Mouse (Mus musculus): ENCODE results near the gene Tle1.

The Tle1 gene

DNA sequence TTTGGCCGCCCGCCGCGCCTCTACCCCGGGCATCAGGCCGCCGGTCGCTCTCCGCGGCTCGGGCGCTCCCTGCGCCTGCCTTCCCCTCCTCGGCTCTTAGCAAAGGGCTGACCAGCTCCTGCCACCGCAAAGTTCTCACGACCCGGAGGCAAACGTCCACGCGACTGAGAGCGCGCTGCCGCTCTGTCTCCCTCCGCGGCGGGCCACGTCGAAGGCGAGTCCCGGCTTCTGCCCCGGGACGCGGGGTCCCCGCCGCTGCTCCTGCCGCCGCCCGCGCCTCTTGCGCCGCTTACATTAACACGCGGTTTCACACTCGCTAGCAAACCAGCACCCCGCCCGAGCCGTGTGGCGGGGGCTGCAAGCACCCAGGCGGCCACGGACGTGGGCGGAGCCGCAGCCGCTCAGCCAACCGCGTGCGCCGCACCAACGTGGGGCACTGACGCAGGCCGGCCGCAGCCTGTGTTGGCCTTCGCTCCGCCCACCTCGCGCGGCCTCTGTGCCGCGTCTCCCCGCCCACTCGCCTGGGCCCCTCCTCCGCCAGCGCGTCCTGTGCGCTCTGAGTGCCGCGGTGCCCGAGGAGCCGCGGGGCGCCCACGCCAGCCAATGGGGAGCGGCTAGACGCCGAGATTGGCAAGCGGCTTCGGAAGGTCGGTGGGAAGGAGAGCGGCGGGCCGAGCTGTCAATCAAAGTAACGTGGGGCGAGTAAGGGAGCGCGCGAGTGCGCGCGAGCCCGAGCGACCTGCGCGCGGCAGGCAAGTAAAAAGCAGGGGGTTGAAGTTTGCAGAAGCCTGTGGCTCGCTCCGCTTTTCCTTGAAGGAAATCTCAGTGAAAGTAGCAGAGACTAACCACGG, at the start of gene Tle1:
Gene Tle1 (minus strand): TSS at position 361 of the 851 bp plus-strand sequence.
- DNase-seq = peak; percentile 100

DNA sequence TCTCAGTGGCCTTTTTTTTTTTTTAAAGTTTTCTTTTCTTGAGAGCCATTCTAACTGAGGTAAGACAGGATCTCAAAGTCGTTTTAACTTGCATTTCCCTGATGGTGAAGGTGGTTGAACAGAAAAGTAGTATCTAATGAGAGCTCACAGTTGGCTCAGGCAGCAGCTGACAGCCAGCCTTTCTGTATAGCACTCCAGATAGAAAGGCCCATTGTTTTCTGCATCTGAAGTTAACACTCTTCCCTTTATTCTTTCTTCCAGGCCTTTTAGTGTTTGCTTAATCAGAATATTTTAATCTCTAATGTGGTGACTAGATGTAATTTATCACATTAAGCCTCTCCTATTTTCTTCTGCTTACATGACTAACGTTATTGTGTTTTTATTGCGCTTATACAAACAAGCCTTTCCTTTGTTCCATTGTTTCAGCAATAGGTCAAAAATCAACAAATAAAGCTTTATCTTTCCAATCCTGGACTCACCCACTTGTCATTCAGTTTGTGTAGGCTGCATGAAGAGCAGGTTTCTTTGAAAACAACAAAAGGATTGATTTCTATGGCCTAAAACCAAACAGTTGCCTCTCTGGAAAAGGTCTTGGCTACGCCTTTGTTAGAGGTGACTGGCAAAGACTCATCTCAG, 33.0 kb upstream of the Tle1 start:
- no peak for DNase-seq

DNA sequence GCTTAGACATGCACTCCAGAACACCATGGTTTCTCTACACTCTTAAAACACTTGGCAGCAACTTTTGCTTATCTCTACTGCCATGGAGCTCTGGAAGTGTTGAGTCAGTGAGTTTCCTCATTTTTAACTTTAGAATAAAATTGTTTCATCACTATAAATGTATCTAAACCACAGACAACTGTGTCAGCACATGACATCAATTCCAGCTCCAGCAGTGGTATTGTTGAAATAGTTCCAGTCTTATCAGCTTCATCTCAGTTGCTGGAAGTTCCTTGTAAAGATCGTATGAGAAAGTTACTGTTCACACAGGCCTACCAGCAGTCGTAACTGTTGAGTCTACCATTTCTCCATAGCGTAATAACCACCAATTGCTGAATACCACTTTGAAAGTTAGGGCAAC, 31.5 kb upstream of the Tle1 start:
- no peak for DNase-seq

DNA sequence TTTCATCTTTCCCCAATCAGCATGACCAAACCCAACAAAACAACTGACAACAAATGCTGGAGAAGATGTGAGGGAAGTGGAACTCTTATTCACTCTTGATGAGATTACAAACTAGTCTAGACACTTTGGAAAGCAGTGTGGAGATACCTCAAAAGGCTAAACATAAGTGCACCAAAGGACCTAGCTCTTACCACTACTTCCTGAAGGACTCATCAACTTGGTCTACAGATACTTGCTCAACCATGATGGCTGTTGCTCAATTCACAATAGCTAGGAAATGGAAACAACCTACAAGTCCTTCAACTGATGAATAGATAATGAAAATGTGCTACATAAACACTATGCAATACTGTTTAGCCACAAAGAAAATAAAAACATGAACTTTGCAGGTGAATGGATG, 30.1 kb upstream of the Tle1 start:
- no peak for DNase-seq

DNA sequence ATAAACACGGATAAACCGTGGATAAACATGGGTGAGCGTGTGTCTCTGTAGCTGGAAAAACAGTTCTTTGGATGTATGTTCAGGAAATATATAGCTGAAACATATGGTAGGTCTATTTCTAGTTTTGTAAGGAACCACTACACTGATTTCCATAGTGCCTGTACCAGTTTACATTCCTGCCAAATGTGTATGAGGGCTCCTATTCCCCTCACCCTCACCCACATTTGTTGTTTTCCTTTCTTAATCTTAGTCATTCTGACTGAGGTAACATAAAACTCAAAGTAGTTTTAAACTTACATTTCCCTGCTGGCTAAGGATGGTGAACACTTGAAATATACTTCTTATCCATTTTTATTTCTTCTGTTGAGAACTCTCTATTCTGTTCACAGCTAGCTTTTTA, 20.9 kb upstream of the Tle1 start:
- no peak for DNase-seq

DNA sequence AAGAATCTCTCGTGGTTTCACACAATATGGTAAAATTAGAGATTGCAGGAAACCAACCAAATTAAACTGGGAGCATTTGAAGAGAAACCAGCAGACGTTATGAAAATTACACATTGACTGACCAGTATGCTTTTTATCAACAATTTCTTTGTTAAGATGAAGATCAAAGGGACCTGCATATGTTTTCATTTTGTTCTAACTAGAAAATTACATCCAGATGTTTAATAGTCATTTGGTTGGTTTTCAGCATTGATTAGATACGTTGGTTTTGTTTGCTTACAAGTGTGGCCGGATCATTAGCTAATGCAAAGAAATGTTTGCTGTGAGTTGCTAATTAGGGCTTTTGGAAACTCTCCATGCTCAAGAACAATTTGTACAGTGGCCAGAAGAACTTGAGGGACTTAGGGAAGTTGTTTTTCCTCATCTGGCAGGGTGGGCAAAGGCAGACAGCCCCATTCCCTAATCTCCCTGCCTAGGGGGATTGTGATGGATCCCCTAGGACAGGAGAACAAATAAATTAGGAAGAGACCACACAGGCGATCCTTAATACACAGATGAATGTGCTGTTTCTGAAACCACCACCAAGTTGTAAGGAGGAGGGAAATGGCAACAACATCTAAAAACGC, 3.8 kb upstream of the Tle1 start:
- no peak for DNase-seq

DNA sequence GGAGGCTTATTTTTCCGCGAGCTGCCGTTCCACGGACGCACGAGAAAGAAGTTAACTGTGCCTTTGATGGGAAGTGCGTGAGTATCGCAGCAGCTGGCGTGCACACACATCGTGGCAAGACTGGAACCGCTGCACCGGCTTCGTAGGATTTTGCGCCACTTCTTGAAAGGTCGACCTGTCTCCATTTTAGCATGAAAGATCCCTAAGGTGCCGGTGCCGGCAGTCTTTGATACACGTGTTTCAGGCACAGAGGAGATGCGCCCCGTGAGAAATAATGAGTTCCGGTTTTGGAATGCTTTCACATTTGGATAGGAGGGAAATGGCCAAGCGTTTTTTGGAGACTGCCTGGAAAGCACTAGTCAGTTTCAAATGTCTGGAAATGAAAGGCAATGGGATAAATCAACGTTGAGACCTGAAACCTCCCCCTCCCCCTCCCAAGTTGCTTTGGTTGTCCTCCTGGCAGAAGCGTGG, 837 bp upstream of the Tle1 start:
- DNase-seq = peak; percentile 49 to 52

DNA sequence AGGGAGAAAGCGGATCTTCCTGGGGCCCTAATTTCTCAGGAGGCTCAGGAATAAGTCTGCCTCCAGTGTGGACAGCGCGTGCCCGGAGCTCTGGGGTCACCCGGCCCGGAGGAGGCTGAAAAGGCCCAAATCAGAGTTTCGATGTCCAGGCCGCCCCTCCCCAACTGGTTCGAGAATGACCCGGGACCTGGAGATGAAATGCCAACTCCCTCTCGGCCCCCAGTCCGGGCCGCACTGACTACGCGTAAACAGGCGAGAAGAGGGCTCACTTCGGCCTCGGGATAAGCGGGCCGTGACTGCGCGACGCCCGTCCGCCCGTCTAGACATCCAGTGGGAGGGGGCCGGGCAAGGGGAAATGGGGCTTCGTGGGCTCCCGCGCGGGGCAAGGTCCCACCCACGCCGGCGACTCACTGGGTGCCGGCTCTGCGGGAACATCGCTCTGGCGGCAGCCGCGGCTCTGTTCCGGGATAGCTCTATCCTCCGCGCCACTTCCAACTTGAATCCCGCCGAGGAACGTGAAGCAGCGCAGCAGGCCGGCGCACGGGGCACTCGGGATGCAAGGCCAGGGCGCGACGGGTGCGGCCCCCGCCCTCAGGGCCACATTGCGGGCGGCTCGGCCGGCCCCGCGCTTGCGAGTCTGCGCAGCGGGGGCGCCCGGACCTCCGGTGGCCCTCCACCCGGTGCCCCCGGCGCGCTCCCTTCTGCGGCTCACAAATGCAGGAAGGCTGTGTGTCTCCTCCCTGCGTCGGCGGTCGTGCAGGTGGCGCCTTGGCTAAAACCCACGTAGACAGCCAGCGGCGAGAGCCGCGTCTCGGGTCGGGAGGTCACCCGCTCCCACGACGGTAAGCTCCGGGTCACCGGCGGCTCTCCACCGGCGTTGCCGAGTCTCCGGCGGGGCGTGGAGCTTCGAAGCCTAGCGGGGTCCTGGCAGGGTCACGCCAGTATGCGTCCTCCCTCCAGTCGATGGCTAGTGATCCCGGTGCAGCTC, 854 bp downstream of the Tle1 start:
- DNase-seq = peak; percentile 35 to 70

DNA sequence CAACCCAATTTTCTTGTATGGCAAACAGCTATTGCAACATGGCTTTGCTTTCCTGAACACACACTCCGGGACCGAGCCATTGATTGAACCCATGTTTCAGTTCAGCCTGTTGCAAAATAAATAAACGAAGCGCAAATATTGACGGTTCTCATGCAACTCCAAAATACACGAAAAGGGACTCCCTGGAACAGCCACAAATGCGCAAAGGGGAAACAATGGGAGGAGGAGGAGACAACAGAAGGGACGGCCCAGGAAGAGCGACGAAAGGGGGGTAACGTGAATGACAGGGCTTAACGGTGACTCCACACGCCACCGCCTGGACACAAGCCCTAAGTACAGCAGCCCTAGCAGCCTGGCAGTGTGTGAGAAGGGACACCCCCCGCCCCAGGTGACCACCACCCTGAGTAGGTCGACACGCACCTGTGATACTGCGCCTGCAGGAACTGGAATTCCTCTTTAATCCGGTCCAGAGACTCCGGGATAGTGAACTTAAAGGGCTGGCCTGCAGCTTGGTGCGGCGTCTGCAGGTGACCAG, 1.8 kb downstream of the Tle1 start:
- peak; percentile 81 to 86 for DNase-seq

DNA sequence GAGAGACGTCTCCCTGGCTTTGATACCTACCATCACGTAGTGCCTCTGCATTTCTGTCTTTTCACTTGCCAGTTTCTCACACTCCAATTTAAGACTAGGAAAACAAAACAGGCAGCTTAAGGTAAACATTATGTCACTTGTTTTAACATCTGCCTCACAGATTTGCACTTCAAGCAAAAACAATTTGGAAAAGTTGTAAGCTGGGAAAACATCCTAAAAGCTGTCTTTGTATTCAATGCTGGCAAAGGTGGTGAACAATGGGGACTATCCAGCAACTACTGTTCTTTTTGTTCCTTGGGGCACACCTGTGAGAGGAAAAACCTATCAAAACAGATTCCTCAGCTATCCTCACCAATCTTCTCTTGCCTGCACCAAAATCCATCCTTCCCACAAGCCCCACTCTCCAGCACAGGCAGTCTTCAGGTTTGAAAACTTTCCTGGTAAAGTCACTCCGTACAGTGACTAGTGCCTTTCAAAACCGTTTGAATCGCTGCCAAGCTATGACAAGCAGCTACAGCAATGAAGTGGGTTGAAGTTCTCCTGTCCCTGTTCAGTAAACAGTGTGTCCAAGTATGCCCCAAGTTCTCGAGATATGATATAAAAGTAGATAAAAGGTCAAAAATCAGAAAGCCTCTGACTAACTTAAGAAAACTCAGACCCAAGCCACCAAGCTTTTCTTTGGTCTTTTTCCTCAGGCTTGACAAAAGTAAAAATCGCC, 2.7 kb downstream of the Tle1 start:
- peak; percentile 52 to 60 for DNase-seq

DNA sequence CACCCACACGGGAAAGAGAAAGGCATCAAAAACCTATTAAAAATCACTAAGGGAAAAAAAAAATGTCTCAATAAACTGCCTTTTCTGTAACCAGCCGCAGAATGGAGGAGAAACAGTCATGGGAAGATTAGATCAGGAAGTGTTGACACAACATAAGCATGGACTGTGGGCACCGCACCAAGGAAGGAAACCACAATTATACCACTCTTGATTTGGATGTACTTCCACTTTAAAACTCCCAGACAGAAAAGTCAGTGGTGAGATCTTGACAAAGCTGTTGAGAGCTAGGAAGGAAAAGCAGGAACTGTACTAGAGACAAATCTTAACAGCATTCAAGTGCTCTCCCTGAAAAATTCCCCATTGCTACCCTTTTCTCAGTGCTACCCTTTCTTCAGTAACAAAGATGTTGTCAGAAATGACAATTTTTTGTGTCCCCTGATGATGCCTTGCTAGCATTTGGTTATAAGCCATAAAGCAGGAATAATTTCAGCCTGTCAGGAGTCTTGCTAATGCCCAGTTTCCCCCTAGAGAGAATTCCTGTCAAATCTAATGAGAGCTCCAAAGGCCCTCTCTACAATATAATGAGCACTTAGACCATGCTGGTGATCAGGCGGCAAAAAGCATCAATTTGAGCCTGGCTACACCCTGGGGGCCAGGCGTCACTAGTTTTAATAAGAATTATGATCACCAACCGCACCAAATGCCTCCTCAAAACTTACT, 5.4 kb downstream of the Tle1 start:
- peak; percentile 24 to 27 for DNase-seq

DNA sequence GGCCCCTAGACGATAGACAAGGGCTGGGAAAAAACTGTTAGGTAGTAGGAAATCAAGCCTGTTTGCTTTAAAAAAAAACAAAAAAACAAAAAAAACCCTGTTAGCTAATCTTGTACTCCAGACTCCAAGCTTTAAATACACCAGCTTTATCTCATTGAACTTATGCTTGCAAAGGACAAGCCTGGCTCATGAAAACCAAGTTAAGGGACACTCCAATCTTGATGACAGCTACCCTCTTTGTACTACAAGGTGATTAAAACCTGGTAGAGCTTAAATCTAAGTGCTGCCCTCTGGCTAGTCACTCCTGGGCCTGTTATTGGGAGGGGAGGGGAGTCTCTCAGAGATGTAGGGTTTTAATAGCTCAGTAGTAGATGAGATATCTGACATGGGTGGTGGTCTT, 7.4 kb downstream of the Tle1 start:
- DNase-seq = no peak

DNA sequence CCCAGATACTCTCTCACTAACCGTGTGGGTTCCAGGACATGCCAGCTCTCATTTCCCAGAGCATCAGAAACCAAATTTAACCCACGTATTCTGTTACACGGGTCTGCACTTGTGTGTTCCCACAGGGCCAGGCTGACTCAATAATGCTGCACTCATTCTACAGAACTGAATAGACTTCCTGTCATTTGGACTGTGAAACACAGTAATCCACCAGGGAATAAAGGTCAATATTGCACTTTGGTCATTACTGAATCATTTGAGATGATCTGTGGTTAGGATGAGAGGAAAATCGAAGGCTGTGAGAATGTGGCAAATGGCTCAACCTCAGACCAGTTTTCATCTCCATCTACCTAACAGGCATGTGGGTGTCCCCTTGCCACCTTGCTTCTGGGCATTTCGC, 16.2 kb downstream of the Tle1 start:
- DNase-seq = no peak

DNA sequence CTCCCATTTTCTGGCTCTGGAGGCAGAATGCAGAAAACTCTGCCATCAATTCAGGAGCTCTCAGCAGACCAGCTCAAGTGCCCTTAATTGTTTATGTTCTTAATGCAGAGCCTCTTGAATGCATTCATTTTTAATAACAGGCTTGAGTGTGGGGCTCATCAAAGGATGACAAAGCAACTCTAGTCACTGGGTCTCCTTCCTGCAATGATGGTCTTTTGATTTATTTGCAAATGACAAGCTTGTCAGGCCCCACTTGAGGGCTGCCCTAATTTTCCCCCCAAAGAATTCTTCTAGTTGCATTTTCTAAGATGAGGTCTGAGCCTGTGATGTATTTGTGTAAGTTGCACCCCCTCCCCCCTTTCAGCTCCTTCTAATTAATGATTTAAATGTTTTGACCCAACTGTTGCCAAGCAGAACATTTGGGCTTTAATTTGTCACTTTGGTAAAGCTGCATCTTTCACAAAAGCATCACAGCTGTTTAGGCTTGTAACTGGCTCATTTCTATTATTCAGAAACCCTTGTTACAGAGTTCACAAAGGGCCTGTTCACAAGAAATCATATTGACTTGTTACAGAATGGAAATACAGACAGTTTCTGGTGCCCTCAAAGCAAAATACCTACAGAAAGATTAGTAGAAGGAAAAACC, 18.3 kb downstream of the Tle1 start:
- no peak for DNase-seq

DNA sequence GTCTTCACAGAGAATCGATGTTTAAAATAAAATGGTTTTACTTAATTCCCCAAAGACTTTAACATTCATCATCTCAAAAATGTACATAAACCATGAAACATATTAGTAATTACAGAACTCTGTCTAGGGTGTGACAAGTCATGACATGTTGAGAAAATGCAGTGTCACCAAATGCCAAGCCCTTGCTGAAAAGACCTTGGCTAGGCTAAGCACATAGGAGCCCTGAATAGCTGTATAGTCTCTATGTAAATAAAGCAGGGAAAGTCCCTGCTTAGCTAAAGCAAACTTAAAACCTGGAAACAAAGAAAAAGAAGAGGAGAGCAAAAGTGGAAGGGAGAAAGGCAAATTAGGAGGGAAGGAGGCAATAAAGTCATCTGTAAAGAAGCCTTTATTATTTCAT, 24.8 kb downstream of the Tle1 start:
- no peak for DNase-seq

DNA sequence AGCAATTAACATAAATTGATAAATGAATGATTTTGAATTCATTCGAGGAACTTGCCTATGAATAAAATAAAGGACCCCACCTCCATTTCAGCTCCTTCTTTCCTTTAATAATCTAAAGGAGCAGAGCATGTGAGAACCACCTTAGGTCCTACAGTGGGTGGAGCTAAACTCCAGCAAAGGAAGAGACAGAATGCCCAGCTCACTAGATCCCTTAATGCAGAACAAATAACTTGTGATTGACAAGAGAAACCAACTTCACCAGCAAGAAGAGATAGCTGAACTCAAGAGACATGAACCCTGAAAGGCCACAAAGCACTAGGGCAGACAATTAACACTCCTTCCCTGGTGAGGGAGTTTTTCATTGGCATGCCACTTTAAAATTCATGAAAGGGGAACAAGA, 32.5 kb downstream of the Tle1 start:
- DNase-seq = no peak

DNA sequence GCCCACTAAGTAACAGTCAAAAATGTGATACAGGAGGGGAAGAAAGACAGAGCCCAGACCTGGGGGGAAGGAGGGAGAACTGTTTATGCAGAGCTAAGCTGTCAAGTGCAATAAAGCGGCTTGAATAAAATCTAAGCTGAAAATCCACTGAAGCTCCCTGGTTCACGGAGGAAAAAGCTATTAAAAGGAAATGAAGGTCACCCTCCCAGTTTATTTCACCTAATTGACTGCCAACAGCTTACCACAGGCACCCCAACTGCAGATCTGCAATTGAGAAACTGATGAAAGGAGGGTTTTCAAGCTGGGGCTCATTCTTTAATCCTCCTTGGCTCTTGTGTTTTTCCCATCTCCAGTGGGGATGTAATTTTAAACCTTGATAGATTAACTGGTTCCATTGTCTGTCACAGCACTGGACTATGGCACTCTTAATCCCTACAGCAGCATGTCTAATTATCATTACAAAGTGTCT, 32.9 kb downstream of the Tle1 start:
- DNase-seq = no peak

DNA sequence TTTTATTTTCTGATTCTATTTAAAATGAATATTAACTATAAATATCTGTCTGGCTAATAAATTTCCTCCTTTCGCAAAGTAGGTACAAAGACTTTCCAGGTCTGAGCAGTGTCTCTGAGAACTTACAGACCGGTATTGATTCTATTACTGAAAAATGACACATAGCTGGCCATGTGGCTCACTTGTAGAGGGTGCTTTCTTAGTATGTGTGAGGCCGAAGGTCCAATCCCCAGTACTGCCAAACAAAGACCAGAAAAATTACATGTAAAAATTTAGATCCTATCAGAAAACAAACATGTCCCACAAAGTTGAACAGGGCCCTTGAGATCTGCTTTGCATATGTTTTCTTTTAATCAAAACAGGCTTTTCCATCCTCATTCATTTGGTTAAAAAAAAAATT, 33.5 kb downstream of the Tle1 start:
- no peak for DNase-seq

DNA sequence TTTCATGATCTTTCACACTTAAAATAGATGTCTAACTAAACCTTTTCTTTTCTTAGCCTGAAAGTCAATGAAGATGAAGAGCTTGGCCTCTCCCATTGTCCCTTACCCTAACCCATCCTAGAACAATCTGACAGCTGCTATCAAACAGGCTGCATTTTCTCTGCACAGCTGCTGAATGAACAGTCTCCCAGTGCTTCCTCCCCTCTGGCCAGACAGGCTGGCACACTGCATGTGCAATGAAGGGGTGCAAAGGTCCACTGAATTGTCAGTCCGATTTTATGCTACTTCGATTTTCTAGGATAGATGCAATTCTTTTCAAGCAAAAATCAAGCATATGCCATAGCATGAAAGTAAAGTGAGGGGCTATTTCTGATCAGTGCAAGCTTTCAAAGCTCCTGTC, 34.2 kb downstream of the Tle1 start:
- peak in 1 of 2 experiments; percentile 19 for DNase-seq

DNA sequence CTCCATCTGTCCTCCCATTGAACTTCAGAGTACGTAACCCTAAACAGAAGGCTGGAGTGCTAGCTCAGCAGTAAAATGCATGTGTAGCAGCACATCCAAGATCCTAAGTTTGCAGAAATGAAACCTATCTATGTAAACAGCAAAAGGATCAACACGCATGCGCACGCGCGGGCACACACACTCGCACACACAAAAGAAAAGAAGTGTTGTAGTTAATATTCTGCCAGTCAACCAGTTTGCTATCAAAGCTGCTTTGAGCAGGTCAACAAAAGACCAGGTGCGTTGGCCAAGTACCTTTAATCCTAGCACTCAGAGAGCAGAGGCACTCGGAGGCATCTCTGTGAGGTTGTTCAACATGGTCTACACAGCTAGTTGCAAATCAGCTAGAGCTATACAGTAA, 35.0 kb downstream of the Tle1 start:
- no peak for DNase-seq
